ENCODE assay signal across 15 mouse cellular contexts in genomic region chr14:32381619-32382018, GRCm38 (mm10). TPM values are rescaled to one million over a fixed set of nuclear protein-coding genes. Genes with fewer than 3 reads are reported as not detected.
DNase-seq lines count a peak whose midpoint lies in the region; ATAC-seq lines count a peak whose summit lies in the region.
"Had no signal": no experiment of that assay in that cellular context is flagged by ENCODE, and none has a peak within 500 bp of the region (broad histone marks: within the 10 kb centered on the region; RNA-seq: fewer than 3 reads in every experiment).

No protein-coding gene starts in this region.

- H3K9ac ChIP-seq in heart, embryonic 16.5 days (ENCODE audit: low read length): no peak overlapping the region
- H3K9ac ChIP-seq in forebrain, embryonic 16.5 days (replicated peaks; ENCODE audit: low read depth, low read length): no peak overlapping the region

- H3K4me2 ChIP-seq in heart, embryonic 16.5 days (ENCODE audit: low read depth, low read length): peak overlapping the region; percentile 45
- peak overlapping the region; percentile 16; the same call in 1 of the 2 replicates for H3K4me2 ChIP-seq in forebrain, embryonic 16.5 days (ENCODE audit: low read length)

- peaks cover 23% of the 10 kb centered on the region for H3K27me3 ChIP-seq in heart, embryonic 16.5 days (ENCODE audit: control insufficient read depth, insufficient read depth, low read length)
- no peaks in the 10 kb centered on the region; the same call in 1 of the 2 replicates for H3K27me3 ChIP-seq in forebrain, embryonic 16.5 days (replicated peaks; ENCODE audit: control insufficient read depth, insufficient read depth, low read length)

- H3K4me1 ChIP-seq in heart, embryonic 16.5 days (ENCODE audit: control insufficient read depth, insufficient read depth, low read length): peaks cover 11% of the 10 kb centered on the region
- H3K4me1 ChIP-seq in forebrain, embryonic 16.5 days (replicated peaks; ENCODE audit: control insufficient read depth, insufficient read depth, low read length): peaks cover 13% of the 10 kb centered on the region

- H3K4me3 ChIP-seq in heart, embryonic 16.5 days (ENCODE audit: low read length): peak overlapping the region; percentile 15; the same call in 1 of the 2 replicates
- H3K4me3 ChIP-seq in forebrain, embryonic 16.5 days (replicated peaks; ENCODE audit: low read length): no peak overlapping the region
- H3K4me3 ChIP-seq: embryonic facial prominence, embryonic 10.5 days; myocyte had no signal

- no peak overlapping the region for H3K27ac ChIP-seq in heart, embryonic 16.5 days (ENCODE audit: low read length)
- H3K27ac ChIP-seq in forebrain, embryonic 16.5 days (ENCODE audit: low read length): no peak overlapping the region
- H3K27ac ChIP-seq: embryonic facial prominence, embryonic 10.5 days had no signal

- no peaks in the 10 kb centered on the region for H3K9me3 ChIP-seq in heart, embryonic 16.5 days (replicated peaks; ENCODE audit: control insufficient read depth, low read length)
- H3K9me3 ChIP-seq in forebrain, embryonic 16.5 days (ENCODE audit: control insufficient read depth, low read length): no peaks in the 10 kb centered on the region
- H3K9me3 ChIP-seq: embryonic facial prominence, embryonic 10.5 days had no signal

- WGBS in heart, embryonic 16.5 days: 24% methylated on average over 15 of the region's 15 CpGs
- 25% methylated on average over 15 of the region's 15 CpGs for WGBS in forebrain, embryonic 16.5 days

- ATAC-seq in heart, embryonic 16.5 days (replicated peaks; ENCODE audit: extremely low read depth, insufficient read depth, low FRiP score): no peak
- ATAC-seq in forebrain, embryonic 16.5 days: no peak

- no peaks in the 10 kb centered on the region for H3K36me3 ChIP-seq in heart, embryonic 16.5 days (ENCODE audit: control insufficient read depth, insufficient read depth)
- H3K36me3 ChIP-seq in forebrain, embryonic 16.5 days (ENCODE audit: control insufficient read depth, insufficient read depth): no peaks in the 10 kb centered on the region
- H3K36me3 ChIP-seq: embryonic facial prominence, embryonic 10.5 days had no signal

- no peak for DNase-seq in heart, adult 18-20 months
- peak; percentile 7 for DNase-seq in right cerebral cortex, postnatal 14 days
- DNase-seq in right cerebral cortex, postnatal 36 days (ENCODE audit: low spot score in 2 of 2): no peak
- no peak for DNase-seq in spleen, postnatal 36 days (ENCODE audit: low spot score in 2 of 2)
- DNase-seq in adipocyte (ENCODE audit: low spot score): no peak
- DNase-seq: kidney, adult 9 months; layer of hippocampus, adult 9-11 months; liver; lung, postnatal 14 days had no signal

RNA-seq across cellular contexts. Expression of gene 1700024G13Rik, which starts 6.6 kb away (rescaled TPM):
- 0.17 and 0.30 TPM in 2 replicates for polyA plus RNA-seq in heart, embryonic 16.5 days (2015; fragmentation: Nextera tagmentation; extraction: Ambion mirVana)
- total RNA-seq in heart, adult 18-20 months (2021): not detected
- polyA plus RNA-seq in forebrain, embryonic 16.5 days (2015; fragmentation: Nextera tagmentation; extraction: Ambion mirVana): 0.68 and 0.70 TPM in 2 replicates
- total RNA-seq: granulocyte monocyte progenitor cell, adult 5-6 weeks had no signal
- polyA plus RNA-seq: embryonic facial prominence, embryonic 10.5 days; myocyte; stomach, embryonic 14.5 days had no signal

RNA-seq across cellular contexts. Expression of gene Ogdhl, which starts 59.8 kb away (rescaled TPM):
- polyA plus RNA-seq in heart, embryonic 16.5 days (2015; fragmentation: Nextera tagmentation; extraction: Ambion mirVana): 10.3 and 12.3 TPM in 2 replicates
- total RNA-seq in heart, adult 18-20 months (2021): 10 to 100 TPM; 70.4 to 86.7 TPM
- polyA plus RNA-seq in forebrain, embryonic 16.5 days (2015; fragmentation: Nextera tagmentation; extraction: Ambion mirVana): 25.2 and 29.6 TPM in 2 replicates
- total RNA-seq: granulocyte monocyte progenitor cell, adult 5-6 weeks had no signal
